Mouse (Mus musculus): Measurements from ENCODE around the gene Cpt1b. TPM values are rescaled to one million over a fixed set of nuclear protein-coding genes. Genes with fewer than 3 reads are reported as not detected.

The Cpt1b gene
- total RNA-seq (2021) = 1 to 10 TPM; 2.2 to 3.4 TPM
- long read RNA-seq, experiment 1 = 0 reads
- long read RNA-seq, experiment 2 = 0 reads

DNA sequence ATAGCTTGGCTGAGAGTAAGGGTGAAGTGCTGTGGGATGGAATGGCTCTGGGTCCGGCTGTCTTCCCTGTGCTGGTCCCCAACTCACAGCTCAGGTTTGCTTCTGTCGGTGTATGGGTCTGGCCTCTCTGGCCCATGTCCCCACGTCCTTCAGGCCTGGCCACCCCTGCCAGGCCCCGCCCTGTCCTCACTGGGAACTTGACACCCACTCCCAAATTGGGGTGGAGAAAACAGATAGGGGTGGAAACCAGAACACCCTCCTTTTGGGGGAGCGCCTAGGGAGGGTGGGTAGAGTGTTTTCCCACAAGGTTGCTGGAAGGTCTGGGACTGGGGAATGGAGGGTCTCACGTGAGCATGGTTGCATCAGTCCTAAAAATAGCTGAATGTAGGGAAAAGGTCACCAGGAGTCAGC, at the start of gene Cpt1b:
Gene Cpt1b, minus strand, starts transcription at position 153 of the 411 bp plus-strand sequence.
- intact Hi-C loops (cut with DNase I) = loop anchor here (5.0 kb wide), 1 partner anchor 43 kb away; the partner anchor contains the start of gene Klhdc7b
- no peak for DNase-seq (ENCODE audit: low spot score in 2 of 2)

DNA sequence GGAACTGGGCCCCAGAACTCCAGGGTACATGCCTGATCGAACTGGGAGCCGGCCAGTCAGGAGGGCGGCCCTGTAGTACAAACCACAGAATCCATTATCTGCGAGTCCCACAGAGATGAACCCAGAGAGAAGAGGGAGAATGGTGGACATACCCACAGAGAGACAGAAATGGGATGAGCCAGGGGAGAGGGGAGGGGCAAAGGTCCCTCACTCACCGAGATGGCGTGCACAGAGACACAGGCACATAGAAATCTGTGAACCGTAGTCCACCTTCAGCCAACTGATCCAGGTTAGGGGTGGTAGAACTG, 49.6 kb upstream of the Cpt1b start:
- intact Hi-C loops (cut with DNase I) = no loop called here
- DNase-seq (ENCODE audit: low spot score in 2 of 2) = no peak

DNA sequence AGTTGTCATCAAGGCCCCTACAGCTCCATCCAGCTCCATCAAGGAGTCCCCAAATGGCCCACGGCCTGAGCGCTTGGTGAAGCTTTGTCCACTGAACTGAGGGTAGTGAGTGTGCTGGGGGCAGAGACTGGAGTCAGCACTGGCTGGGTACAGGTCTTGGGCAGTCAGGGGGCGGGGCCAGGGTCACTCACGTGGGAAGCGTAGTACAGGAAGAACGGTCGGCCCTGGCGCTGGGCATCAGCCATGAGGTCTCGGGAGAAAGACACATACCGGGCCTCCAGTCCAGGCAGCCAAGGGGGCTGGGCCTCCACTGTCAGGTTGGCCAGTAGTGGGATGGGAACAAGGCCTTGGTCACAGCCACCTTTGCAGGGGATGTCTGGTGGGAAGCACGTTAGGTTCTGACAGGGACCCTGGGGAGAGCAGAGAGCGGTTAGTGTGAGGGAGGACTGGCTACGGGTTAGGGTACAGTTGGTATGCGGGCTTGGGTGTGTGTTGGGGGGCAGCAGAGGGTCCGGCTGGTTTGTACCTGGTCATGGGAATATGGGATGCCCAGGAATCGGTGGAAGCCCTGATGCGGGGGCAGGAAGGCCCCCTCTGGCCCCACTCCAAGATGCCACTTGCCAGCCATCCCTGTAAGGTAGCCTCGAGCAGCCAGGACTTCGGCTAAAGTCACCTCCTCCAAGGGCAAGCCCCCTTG, 49.1 kb upstream of the Cpt1b start:
- intact Hi-C loops (cut with DNase I) = no loop called here
- no peak for DNase-seq (ENCODE audit: low spot score in 2 of 2)

DNA sequence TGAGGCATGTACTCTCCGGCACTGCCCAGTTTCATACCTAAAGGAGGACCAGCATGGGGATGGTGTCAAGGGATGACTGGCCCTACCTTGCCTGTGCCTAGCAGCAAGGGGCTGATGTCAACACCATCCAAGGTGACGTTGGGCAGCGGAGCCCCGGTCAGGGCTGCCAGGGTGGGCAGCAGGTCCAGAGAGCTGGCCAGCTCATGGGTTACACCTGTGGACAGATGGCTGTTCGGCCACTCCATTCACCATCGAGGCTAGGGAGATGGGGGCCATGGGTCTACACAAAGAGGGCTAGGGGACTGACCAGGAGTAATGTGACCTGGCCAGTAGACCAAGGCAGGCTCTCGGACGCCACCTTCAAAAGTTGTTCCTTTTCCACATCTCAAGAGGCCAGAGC, 48.3 kb upstream of the Cpt1b start:
- intact Hi-C loops (cut with DNase I) = no loop called here
- DNase-seq (ENCODE audit: low spot score in 2 of 2) = no peak

DNA sequence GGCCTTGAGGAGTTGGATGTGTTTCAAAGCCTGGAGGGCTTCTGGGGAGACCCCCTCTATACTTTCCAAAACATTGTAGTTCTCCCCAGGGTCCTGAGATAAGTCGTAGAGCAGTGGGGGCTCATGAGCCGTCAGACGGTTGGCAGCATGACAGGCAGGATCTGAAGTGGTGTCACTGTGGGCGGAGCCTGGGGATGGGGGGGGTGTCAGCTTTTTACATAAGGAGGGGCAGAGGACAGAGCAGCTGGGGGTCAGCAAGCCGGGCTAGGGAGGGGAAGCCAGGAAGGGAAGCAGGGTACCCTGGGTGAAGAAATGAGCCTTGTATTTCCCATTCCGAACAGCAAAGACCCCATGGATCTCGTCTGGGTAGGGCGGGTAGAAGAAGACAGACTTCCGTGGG, 47.7 kb upstream of the Cpt1b start:
- intact Hi-C loops (cut with DNase I) = no loop called here
- no peak for DNase-seq (ENCODE audit: low spot score in 2 of 2)

DNA sequence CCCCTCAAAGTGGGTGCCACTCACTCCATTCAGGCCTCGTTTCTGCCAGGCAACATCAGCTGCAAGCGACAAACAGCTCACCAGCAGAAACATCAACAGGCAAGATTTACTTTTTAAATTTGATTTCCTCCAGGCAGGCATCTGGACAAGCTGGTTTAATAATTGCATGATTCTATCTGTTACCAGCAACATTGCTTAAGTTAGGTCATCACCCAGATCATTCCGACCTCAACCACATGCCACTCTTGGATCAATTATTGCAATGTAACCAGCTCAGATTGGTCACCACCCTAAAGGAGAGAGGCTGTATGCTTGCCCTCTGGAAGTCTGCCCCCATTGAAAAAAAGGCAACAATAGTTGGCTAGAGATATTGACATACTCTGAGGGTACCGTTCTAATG, 45.8 kb upstream of the Cpt1b start:
- intact Hi-C loops (cut with DNase I) = no loop called here
- DNase-seq (ENCODE audit: low spot score in 2 of 2) = no peak

DNA sequence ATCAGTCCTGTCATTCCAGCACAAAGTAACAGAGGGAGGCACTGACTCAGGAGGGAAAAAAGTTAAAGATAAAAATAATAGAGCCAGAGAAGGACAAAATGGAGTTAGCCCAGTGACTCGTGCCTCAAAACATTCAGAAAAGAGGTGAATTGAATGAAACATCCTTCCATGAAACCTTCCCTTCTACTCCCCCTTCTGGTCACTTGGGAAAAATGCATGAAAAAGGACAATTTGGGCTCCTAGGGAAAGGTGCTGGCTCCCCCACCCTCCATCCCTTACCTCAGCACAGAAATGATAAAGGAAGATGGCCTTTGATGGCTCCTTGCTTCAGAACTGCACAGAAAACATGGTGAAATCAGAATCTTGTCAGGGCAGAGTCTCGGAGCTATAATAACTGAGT, 42.9 kb upstream of the Cpt1b start:
- no peak for DNase-seq (ENCODE audit: low spot score in 2 of 2)
- intact Hi-C loops (cut with DNase I) = no loop called here

DNA sequence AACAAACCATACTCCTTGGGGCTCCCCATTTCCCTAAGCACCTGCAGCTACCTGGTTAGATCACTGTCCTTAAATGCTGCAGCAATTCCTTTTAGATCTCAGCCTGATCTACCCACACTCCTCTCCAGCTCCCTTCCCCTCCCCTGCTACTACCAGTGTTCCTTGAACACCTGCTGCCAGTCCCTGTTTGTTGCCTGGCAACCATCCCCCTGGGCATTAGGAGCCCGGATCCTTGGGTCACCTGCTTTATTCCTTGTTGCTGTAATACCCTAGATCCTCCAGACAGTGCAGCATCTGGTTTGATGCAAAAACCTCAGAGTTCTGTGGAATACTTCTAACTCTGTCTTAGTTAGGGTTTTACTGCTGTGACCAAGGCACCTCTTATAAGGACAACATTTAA, 39.4 kb upstream of the Cpt1b start:
- DNase-seq (ENCODE audit: low spot score in 2 of 2) = peak in 1 of 2 experiments; percentile 71
- intact Hi-C loops (cut with DNase I) = no loop called here

DNA sequence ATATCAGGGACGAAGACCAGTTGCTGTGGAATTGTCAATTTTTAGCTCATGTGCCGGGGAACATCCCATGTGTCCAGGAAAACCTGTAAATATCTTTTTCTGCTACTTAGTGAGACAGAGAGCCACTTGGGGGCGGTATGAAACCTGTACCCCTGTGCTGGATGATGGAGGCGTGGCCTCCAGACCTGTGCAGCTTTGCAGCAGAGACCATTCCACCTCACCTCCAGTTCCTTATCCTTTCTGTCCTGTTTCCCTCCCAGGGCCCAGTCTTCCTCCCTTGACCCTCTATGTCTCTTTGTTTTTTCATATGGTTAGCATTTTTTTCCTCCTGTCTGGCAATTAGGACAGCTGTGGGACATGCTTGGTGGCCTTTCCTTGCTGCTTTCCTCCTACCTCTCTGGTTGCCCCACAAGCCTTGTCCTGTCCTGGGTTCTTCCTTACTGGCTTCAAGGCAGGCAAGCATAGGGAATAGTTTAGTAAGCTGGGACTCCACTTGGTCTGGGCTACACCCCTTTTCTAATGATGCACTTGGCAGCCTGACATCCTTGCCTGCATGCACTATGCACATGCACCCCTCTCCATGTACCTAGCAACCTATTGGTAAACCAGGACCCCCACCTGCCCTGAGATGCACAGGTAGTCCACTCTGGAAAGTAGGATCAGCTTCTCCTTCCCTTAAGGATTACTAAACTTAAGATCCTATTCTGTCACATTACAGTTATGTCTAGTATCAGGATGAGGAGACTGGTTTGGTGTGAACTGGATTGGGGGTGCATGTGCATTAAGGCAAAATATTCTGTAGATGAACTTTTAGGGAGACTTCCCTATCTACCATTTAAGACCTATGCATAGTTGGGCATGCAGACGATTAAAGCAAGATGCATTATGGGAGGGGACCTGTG, 37.9 kb upstream of the Cpt1b start:
- DNase-seq (ENCODE audit: low spot score in 2 of 2) = no peak
- intact Hi-C loops (cut with DNase I) = no loop called here

DNA sequence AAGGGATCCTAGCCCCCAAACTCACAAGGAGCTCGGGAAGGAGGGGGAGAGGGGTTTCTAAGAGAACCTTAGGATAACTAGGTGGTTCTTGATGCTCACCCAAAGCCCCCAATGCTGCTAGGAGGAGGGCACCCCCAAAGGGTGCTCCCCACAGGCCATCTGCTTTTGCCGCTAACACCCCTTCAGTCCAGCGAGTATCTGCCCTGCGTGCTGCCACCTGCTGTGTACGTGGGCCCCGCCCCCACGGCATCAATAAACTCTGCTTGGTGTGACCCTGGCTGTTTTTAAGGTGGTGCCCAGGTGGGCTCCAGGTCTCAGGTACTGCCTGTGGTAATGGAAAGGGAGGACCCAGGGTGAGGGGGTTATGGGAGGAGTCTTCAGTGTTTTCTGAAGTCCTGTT, 36.5 kb upstream of the Cpt1b start:
- intact Hi-C loops (cut with DNase I) = no loop called here
- no peak for DNase-seq (ENCODE audit: low spot score in 2 of 2)

DNA sequence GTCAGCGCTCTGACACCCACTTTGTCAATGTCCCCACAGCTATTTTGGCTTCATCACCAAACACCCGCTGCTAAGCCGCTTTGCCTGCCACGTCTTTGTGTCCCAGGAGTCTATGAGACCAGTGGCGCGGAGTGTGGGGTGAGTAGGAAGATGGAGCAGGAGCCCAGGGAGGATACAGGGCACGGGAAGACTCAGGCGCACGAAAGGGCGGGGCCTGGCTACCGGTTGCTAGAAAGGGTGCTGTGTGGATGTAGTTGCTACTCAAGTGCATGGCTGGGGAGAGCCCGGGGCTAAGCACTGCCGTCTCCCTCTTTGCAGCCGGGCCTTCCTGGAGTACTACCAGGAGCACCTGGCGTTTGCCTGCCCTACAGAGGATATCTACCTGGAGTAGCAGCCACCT, 35.7 kb upstream of the Cpt1b start:
- DNase-seq (ENCODE audit: low spot score in 2 of 2) = no peak
- intact Hi-C loops (cut with DNase I) = no loop called here

DNA sequence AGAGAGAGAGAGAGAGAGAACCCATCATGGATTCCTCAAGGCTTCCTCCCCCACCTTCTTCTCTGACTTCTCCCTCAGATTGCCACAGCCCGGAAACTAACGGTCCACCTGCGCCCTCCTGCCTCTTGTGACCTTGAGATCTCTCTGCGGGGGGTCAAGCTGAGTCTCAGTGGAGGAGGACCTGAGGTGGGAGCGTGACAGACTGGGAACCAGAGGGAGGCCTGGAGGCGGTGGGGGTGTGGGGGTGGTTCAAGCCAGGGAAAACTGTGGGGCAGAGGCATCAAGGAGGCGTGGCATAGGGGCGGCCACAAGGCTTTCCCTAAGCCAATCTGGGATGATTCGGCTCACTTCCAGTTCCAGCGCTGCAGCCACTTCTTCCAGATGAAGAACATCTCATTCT, 34.6 kb upstream of the Cpt1b start:
- intact Hi-C loops (cut with DNase I) = no loop called here
- DNase-seq (ENCODE audit: low spot score in 2 of 2) = no peak

DNA sequence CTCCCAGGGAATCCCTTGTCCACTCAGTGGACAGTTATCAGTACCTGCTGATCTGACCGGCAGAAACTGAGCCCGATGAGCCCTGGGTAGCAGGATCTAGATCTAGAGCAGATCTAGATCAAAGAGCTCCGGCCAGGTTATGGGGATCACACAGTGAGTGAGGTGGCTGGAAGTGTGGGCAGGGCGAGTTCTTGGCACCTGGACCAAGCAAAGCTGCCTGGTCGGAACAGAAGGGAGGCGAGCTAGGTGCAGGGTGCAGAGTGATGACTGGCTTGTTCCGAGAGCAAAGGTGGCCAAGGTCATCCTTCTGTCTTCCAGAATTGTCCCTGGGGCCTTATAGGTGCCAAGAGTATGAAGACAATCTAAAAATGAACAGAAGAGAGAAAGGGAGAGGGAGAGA, 34.2 kb upstream of the Cpt1b start:
- DNase-seq (ENCODE audit: low spot score in 2 of 2) = no peak
- intact Hi-C loops (cut with DNase I) = no loop called here

DNA sequence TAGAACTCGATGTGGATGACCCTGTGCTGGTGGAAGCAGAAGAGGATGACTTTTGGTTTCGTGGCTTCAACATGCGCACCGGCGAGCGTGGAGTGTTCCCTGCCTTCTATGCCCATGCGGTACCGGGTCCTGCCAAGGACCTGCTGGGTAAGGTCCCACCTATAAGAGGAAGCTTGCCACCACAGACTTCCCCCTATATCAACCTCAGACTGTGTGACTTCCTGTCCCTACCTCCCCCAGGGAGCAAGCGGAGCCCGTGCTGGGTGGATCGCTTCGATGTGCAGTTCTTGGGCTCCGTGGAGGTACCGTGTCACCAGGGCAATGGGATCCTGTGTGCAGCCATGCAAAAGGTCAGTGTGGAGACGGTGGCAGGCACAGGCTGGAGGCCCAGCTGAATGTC, 33.3 kb upstream of the Cpt1b start:
- intact Hi-C loops (cut with DNase I) = no loop called here
- no peak for DNase-seq (ENCODE audit: low spot score in 2 of 2)

DNA sequence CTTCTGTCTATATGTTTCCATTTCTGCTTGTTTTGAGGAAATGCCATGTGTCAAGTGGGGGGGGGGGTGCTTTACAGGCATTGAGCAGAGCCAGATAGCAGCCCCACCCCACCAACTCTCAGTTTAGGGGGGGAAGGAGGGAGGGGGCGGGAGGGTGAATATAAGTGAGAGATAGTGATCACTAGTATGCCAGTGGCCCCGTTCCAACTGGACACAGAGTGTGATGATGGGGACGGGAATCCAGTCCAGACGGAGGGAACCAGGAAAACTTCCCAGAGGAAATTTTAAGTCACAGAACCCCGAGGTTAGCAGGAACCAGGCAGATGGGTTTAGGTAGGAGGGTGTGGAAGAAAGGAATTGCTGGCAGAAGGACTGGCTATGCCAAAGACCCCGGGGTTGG, 30.0 kb upstream of the Cpt1b start:
- intact Hi-C loops (cut with DNase I) = no loop called here

DNA sequence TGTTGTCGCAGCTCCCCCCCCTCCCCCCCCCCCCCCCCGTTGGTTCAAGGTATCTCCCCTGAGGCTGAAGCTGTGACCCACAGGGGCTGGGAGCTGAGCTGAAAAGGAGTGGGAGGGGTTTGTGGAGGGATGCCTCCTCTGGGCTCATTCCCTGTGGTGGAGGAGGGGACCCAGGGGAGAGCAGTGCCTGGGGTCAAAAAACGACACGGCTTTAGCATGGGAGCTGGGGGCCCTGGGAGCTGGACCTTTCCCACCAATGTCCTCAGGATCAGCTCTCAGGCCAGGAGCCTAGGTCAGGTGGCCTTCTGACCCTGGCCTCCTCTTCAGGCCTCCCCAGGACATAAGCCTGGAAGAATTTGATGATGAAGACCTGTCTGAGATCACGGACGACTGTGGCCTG, 29.2 kb upstream of the Cpt1b start:
- intact Hi-C loops (cut with DNase I) = no loop called here
- DNase-seq (ENCODE audit: low spot score in 2 of 2) = no peak

More for the DNA sequence above, 30.0 kb upstream of the Cpt1b start:
- DNase-seq (ENCODE audit: low spot score in 2 of 2) = no peak

DNA sequence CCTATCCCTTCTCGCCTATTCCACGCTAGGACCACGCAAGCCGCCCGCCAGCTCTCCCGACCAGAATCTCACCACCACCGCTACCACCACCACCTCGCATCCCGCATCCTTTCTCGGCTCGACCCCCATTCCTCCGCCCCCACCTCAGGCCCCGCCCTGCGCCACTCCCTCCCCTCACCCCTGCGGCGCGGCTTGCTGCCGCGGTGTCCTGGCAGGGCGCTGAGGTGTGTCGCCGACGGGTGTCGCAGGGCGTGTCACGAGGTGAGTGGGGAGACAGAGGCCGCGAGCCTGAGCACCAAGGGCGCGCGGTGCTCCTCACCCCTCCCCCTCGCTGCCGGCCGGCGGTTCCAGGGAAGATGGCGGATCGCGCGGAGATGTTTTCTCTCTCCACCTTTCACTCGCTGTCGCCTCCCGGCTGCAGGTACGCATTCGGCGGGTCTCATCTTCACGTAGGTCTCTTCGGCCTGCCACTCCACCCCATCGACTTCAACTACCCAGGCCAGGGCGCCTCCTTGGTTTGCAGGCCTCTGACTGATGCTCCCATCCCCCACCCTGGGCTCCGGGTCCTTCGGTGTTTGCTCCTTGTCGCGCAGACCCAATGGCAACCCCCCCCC, 28.3 kb upstream of the Cpt1b start, which contains the start of gene Mapk8ip2:
Gene Mapk8ip2, plus strand, starts transcription at position 49 of the 614 bp plus-strand sequence.
- peak; percentile 63 for DNase-seq (ENCODE audit: low spot score in 2 of 2)
- intact Hi-C loops (cut with DNase I) = no loop called here

DNA sequence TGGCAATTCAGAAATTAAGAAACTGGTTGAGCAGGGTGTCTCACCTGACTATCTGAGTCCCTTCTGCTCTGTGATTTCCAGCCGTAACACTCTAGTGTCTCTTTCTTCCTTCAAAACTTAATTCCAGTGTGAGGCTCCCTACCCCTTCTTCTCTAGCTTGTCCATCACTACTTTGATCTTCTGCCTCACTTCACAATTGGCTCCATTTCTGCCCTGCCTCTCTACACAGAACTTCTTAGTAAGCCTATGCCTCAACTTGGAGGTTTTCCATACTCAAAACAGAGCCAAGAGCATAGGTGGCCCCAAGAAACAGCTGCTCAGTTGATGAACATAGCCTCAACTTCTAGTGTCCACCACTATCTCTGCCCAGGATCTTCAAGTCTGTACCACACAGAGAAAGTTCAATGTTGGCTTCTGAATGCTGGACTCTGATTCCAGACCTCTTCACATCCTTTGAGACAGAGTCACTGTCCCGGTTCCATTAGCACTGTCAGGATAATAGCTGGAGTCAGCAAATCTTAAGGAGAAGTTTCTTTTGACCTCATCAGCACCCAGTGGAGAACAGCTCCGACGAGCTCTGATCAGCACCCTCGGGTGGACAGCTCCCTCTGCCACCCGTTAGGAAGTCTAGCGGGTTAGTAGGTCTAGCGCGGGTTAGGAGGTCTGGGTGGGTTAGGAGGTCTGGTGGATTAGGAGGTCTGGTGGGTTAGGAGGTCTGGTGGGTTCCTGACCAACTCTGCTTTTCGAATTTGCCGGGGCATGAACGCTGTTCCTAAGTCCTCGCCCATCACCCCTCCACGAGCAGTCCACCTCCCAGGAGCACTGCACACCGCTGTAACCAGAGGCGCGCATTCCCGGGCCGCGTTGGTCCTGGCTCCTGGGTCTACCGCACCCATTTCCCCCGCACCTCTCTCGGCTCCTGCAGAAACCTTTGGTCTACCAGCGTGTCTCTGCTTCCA, 27.5 kb upstream of the Cpt1b start:
- no peak for DNase-seq (ENCODE audit: low spot score in 2 of 2)
- intact Hi-C loops (cut with DNase I) = no loop called here

DNA sequence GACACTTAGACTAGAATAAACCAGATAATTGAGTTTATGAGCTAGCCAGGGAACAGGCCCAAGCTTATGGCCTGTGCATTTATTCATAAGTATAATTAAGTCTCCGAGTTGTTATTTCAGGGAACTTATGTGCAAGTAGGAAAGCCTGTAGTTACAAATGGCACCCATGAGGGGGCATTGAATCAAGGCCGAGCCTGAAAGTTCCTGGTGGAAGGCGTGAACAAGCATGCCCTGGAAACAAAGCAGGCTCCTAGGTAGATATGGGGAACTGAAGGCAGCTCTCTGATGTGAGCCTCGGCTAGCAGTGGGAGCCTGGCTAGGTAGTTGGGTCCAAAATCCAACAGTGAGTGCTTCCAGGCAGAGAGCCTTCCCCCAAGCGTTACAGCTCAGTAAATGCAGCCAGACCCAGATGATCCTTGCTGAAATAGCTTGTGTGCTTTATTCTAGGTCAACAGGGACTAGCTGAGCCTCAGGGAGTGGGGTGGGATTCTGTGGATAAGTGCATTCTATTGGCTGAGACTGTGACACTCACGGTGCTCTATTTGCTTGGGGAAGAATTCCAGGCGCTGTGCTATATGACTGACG, 16.9 kb upstream of the Cpt1b start:
- DNase-seq (ENCODE audit: low spot score in 2 of 2) = no peak
- intact Hi-C loops (cut with DNase I) = no loop called here
